Mouse (Mus musculus): ENCODE results near the gene Ubtf.

DNA sequence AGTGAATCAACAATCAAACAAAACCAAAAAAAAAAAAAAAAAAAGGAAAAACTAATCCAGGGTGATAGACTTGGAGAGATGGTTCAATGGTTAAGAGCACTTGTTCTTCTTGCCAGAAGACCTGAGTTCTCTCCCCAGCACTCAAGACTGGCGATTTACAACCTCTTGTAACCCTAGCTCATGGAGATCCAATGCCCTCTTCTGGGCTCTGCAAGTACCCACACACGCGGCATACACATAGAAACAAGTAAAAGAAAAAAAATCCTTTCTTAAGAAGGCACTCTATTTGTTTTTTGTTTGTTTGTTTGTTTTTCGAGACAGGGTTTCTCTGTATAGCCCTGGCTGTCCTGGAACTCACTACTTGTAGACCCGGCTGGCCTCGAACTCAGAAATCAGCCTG lies 35.6 kb downstream of the Ubtf start:
- no peak for TF ChIP-seq CTCF (IDR thresholded peaks at IDR 0.05; ENCODE audit: low read depth, low read length)
- TF ChIP-seq POLR2A (IDR thresholded peaks at IDR 0.05; ENCODE audit: borderline replicate concordance, low read depth, low read length): no peak
